Mouse (Mus musculus): Measurements from ENCODE around the gene Prr19. TPM values are rescaled to one million over a fixed set of nuclear protein-coding genes. Genes with fewer than 3 reads are reported as not detected.

The Prr19 gene
- polyA plus RNA-seq, 1 experiment, result 0.08 TPM

- H3K4me1 ChIP-seq (replicated peaks; ENCODE audit: control insufficient read depth, insufficient read depth, low read length), result peaks cover 57% of the 10 kb centered on the region
- peak overlapping the region; percentile 73 for H3K27ac ChIP-seq (ENCODE audit: control insufficient read depth, insufficient read depth, low read length)
- no peak overlapping the region for H3K4me3 ChIP-seq (ENCODE audit: control insufficient read depth, insufficient read depth, low read length)
Observed at GRCm38 (mm10) chr7:25274996-25275395, 26.2 kb upstream of the Prr19 start.

GRCm38 (mm10) chr7:25275555-25276298 is 25.5 kb upstream of the Prr19 start:
- Histone ChIP-seq H3K36me3 (ENCODE audit: control insufficient read depth, insufficient read depth, low read length) (no peaks in the 10 kb centered on the region), H3K27me3 (ENCODE audit: control insufficient read depth, insufficient read depth, low read length) (no peaks in the 10 kb centered on the region), H3K4me1 (replicated peaks; ENCODE audit: control insufficient read depth, insufficient read depth, low read length) (peaks cover 57% of the 10 kb centered on the region), H3K4me3 (ENCODE audit: control insufficient read depth, insufficient read depth, low read length) (no peak overlapping the region), H3K27ac (ENCODE audit: control insufficient read depth, insufficient read depth, low read length) (peak overlapping the region; percentile 6; the same call in 1 of the 2 replicates)
- TF ChIP-seq POLR2A (IDR thresholded peaks at IDR 0.05; ENCODE audit: control insufficient read depth, extremely low read depth, insufficient read depth, low read length, poor library complexity), result no peak
- TF ChIP-seq CTCF (IDR thresholded peaks at IDR 0.05; ENCODE audit: borderline replicate concordance, control insufficient read depth, extremely low read depth, insufficient read depth, low read length, poor library complexity), result no peak
- DNase-seq, result no peak
- 78% methylated on average over 9 of the region's 9 CpGs for WGBS

More at GRCm38 (mm10) chr7:25274996-25275395, 26.2 kb upstream of the Prr19 start:
- no peak for DNase-seq
- 77% methylated on average over 3 of the region's 3 CpGs for WGBS
- TF ChIP-seq POLR2A (IDR thresholded peaks at IDR 0.05; ENCODE audit: control insufficient read depth, extremely low read depth, insufficient read depth, low read length, poor library complexity), result no peak
- no peak for TF ChIP-seq CTCF (IDR thresholded peaks at IDR 0.05; ENCODE audit: borderline replicate concordance, control insufficient read depth, extremely low read depth, insufficient read depth, low read length, poor library complexity)
- no peaks in the 10 kb centered on the region for H3K36me3 ChIP-seq (ENCODE audit: control insufficient read depth, insufficient read depth, low read length)
- no peaks in the 10 kb centered on the region for H3K27me3 ChIP-seq (ENCODE audit: control insufficient read depth, insufficient read depth, low read length)

DNA sequence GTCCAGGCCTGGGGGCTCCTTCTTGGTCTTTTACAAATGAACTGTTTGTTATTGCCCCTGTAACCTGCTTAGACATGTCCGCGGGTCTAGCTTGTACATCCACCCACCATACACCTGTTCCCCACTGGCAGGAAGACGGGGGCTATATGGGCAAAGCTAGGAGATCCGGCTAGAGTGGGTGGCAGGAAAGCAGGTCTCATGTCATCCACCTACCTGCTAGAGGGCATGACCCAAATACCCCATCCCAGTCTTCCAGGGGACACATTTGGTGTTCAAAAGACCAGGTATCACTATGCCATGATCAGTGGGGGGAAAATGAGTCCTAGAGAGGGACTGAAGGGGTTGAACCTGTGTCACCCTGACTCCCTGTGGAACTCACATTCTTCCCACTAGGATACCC is 23.8 kb upstream of the Prr19 start:
- Histone ChIP-seq H3K27me3 (ENCODE audit: control insufficient read depth, insufficient read depth, low read length) (no peaks in the 10 kb centered on the region), H3K27ac (ENCODE audit: control insufficient read depth, insufficient read depth, low read length) (peak overlapping the region; percentile 59), H3K36me3 (ENCODE audit: control insufficient read depth, insufficient read depth, low read length) (no peaks in the 10 kb centered on the region), H3K4me1 (replicated peaks; ENCODE audit: control insufficient read depth, insufficient read depth, low read length) (peaks cover 63% of the 10 kb centered on the region), H3K4me3 (ENCODE audit: control insufficient read depth, insufficient read depth, low read length) (no peak overlapping the region)
- no peak for DNase-seq
- 44% methylated on average over 4 of the region's 4 CpGs for WGBS
- TF ChIP-seq POLR2A (IDR thresholded peaks at IDR 0.05; ENCODE audit: control insufficient read depth, extremely low read depth, insufficient read depth, low read length, poor library complexity), result no peak
- no peak for TF ChIP-seq CTCF (IDR thresholded peaks at IDR 0.05; ENCODE audit: borderline replicate concordance, control insufficient read depth, extremely low read depth, insufficient read depth, low read length, poor library complexity)

- Histone ChIP-seq H3K4me3 (ENCODE audit: control insufficient read depth, insufficient read depth, low read length) (no peak overlapping the region), H3K27ac (ENCODE audit: control insufficient read depth, insufficient read depth, low read length) (peak overlapping the region; percentile 59; the same call in 1 of the 2 replicates), H3K36me3 (ENCODE audit: control insufficient read depth, insufficient read depth, low read length) (no peaks in the 10 kb centered on the region), H3K4me1 (replicated peaks; ENCODE audit: control insufficient read depth, insufficient read depth, low read length) (peaks cover 66% of the 10 kb centered on the region), H3K27me3 (ENCODE audit: control insufficient read depth, insufficient read depth, low read length) (no peaks in the 10 kb centered on the region)
- 0 out of 2 replicates have a peak, but pooled peaks have one; percentile 20 for TF ChIP-seq CTCF (IDR thresholded peaks at IDR 0.05; ENCODE audit: borderline replicate concordance, control insufficient read depth, extremely low read depth, insufficient read depth, low read length, poor library complexity)
- no peak for TF ChIP-seq POLR2A (IDR thresholded peaks at IDR 0.05; ENCODE audit: control insufficient read depth, extremely low read depth, insufficient read depth, low read length, poor library complexity)
- 5% methylated on average over 4 of the region's 4 CpGs for WGBS
- no peak for DNase-seq
Observed at GRCm38 (mm10) chr7:25277998-25278340, 23.2 kb upstream of the Prr19 start.

DNA sequence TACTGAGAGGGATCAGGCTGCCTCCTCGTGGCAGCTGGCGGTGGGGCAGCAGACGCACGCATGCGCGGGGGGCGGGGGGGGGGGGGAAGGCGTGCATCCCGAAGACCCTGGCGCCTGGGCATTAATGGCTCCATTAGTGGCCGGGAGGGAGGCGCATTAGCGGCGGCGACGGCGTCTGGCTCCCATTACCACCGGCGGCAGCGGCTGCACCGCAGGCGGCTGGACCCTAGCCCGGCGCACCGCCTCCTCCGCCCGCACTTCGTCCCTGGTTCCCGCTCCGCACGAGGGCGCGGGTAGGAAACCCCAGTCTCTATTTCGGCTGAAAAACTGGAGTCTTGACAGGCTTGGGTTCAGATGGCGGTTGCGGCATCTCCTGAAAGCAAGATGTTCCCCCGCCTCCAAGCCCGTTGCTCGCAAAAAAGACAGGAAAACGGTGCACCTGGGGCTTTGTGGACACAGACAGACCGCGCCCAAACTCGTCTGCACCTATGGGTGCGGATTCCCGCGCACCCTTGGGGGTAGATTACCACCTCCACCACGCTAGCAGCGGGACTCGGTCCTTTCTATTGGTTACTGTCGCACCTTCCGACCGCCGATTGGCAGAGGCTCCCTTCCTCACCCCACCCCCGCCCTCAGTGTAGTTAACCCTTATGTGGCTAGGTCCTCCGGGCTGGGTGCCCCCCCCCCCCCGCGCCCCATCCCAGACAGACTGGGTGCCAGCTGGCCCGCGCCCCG is 22.7 kb upstream of the Prr19 start:
- H3K4me1 ChIP-seq (replicated peaks; ENCODE audit: control insufficient read depth, insufficient read depth, low read length), result peaks cover 66% of the 10 kb centered on the region
- peak overlapping the region; percentile 64 for H3K4me3 ChIP-seq (ENCODE audit: control insufficient read depth, insufficient read depth, low read length)
- peak; percentile 82; the same call in 1 of the 2 replicates for TF ChIP-seq POLR2A (IDR thresholded peaks at IDR 0.05; ENCODE audit: control insufficient read depth, extremely low read depth, insufficient read depth, low read length, poor library complexity)
- TF ChIP-seq CTCF (IDR thresholded peaks at IDR 0.05; ENCODE audit: borderline replicate concordance, control insufficient read depth, extremely low read depth, insufficient read depth, low read length, poor library complexity), result no peak
- H3K27ac ChIP-seq (ENCODE audit: control insufficient read depth, insufficient read depth, low read length), result peak overlapping the region; percentile 90
- peak; percentile 90 for DNase-seq
- no peaks in the 10 kb centered on the region for H3K27me3 ChIP-seq (ENCODE audit: control insufficient read depth, insufficient read depth, low read length)
- H3K36me3 ChIP-seq (ENCODE audit: control insufficient read depth, insufficient read depth, low read length), result no peaks in the 10 kb centered on the region
- WGBS, result under 1% methylated on average over 59 of the region's 60 CpGs

DNA sequence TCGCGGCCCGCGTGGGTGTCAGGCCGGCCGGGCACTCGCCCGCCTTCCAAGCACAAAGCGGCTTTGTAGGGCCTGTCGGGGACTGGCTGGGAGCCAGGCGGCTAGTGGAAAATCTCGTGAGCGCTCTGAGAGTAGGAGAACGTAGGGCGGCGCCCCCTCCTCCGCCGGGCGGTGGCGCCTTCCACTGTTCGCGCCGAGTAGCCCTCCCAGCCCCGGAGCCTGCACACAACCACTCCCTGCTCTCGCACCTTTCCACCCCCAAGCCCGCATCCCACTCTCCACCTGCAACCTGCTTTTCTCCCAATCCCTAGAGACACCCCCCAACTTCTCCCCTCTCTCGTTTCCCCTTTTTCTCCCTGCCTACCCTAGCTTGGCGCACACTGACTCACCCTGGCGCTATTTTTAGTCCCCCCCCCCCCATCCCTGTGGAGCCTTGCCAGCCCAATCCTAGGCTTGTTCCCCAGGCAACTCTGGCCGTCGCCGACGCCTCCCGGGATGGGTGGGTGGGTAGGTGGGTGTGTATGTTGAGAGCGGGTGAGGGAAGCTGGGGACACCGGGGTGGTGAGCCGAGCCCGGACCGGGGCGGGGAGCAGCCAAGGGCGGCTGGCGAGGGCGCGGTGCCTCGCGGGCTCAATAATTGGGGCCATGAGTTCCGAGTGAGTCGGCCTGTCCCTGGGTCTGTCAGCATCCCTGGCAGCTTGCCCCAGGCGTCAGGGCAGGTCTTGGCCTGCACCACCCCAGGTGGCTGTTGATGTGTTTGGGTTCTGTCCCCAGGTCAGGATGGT is 21.9 kb upstream of the Prr19 start:
- WGBS, result under 1% methylated on average over 49 of the region's 49 CpGs

More for the DNA sequence above, 21.9 kb upstream of the Prr19 start:
- Histone ChIP-seq H3K4me1 (replicated peaks; ENCODE audit: control insufficient read depth, insufficient read depth, low read length) (peaks cover 66% of the 10 kb centered on the region), H3K36me3 (ENCODE audit: control insufficient read depth, insufficient read depth, low read length) (no peaks in the 10 kb centered on the region), H3K27ac (ENCODE audit: control insufficient read depth, insufficient read depth, low read length) (peak overlapping the region; percentile 48; the same call in 1 of the 2 replicates), H3K4me3 (ENCODE audit: control insufficient read depth, insufficient read depth, low read length) (peak overlapping the region; percentile 58), H3K27me3 (ENCODE audit: control insufficient read depth, insufficient read depth, low read length) (no peaks in the 10 kb centered on the region)
- DNase-seq, result peak; percentile 86
- no peak; the same call in 1 of the 2 replicates for TF ChIP-seq POLR2A (IDR thresholded peaks at IDR 0.05; ENCODE audit: control insufficient read depth, extremely low read depth, insufficient read depth, low read length, poor library complexity)
- peak; percentile 9; the same call in 1 of the 2 replicates for TF ChIP-seq CTCF (IDR thresholded peaks at IDR 0.05; ENCODE audit: borderline replicate concordance, control insufficient read depth, extremely low read depth, insufficient read depth, low read length, poor library complexity)
